Mouse (Mus musculus): ENCODE measurements around the gene Fam110c. TPM values are rescaled to one million over a fixed set of nuclear protein-coding genes. Genes with fewer than 3 reads are reported as not detected.

The Fam110c gene
- polyA plus RNA-seq, 1 experiment from 2014 or later: 0.40 TPM

- 24% methylated on average over 6 of the region's 6 CpGs for WGBS (ENCODE audit: insufficient replicate concordance)
- Histone ChIP-seq H3K36me3 (ENCODE audit: control insufficient read depth, insufficient read depth, low read length) (no peaks in the 10 kb centered on the region), H3K4me1 (ENCODE audit: control insufficient read depth, insufficient read depth, low read length) (no peaks in the 10 kb centered on the region; the same call in 1 of the 2 replicates), H3K4me3 (ENCODE audit: low read depth, low read length) (no peak overlapping the region), H3K27ac (ENCODE audit: low read depth, low read length) (no peak overlapping the region), H3K27me3 (ENCODE audit: control insufficient read depth, insufficient read depth, low read length) (no peaks in the 10 kb centered on the region), H3K9me3 (replicated peaks; ENCODE audit: control insufficient read depth, low read length) (no peaks in the 10 kb centered on the region), H3K9ac (ENCODE audit: low read depth, low read length) (no peak overlapping the region), H3K4me2 (no peak overlapping the region)
- no peak for ATAC-seq (replicated peaks; ENCODE audit: insufficient number of reproducible peaks, low FRiP score, low TSS enrichment)
Observed at GRCm38 (mm10) chr12:31090401-31090800, 16.7 kb downstream of the Fam110c start.

DNA sequence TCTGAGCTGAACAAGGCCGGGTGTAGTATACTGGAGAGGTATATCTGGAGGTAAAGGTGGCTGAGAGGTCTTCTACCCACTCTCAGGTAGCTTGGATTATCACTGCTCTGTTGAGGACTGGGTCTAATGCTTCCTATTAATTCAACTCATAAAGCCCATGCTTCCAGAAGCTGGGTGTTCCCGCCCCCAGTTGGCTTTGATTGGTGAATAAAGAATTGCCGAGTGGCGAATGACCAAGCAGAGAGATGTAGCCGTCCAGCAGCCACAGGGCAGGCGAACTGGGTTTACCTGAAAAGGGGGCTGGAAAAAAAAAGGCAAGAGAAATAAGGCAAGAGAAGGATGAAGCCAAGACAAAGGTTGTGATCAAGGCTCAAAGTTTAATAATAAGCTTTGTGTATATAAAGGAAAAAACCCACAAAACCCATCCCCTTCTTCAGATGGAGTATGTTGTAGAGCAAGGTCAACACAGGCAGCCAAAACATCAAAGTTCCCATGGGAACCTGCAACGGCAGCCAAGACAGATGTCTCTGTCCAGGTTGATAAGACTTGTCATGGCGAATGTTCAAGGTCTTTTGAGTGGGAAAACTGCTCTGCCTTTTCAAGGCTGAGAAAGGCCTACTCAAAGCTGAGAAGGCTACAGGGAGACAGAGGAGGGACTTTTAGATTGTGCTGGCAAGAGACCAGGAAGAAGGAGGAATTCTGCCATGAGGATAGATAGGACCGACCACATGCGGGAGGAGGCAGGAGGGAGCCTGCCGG, 17.4 kb downstream of the Fam110c start:
- H3K9me3 ChIP-seq (replicated peaks; ENCODE audit: control insufficient read depth, low read length): no peaks in the 10 kb centered on the region
- H3K4me3 ChIP-seq (ENCODE audit: low read depth, low read length): no peak overlapping the region
- no peak overlapping the region for H3K4me2 ChIP-seq
- ATAC-seq (replicated peaks; ENCODE audit: insufficient number of reproducible peaks, low FRiP score, low TSS enrichment): no peak
- H3K4me1 ChIP-seq (ENCODE audit: control insufficient read depth, insufficient read depth, low read length): no peaks in the 10 kb centered on the region; the same call in 1 of the 2 replicates
- no peaks in the 10 kb centered on the region for H3K27me3 ChIP-seq (ENCODE audit: control insufficient read depth, insufficient read depth, low read length)
- H3K9ac ChIP-seq (ENCODE audit: low read depth, low read length): no peak overlapping the region
- H3K27ac ChIP-seq (ENCODE audit: low read depth, low read length): no peak overlapping the region
- WGBS (ENCODE audit: insufficient replicate concordance): 65% methylated on average over 11 of the region's 11 CpGs
- H3K36me3 ChIP-seq (ENCODE audit: control insufficient read depth, insufficient read depth, low read length): no peaks in the 10 kb centered on the region

DNA sequence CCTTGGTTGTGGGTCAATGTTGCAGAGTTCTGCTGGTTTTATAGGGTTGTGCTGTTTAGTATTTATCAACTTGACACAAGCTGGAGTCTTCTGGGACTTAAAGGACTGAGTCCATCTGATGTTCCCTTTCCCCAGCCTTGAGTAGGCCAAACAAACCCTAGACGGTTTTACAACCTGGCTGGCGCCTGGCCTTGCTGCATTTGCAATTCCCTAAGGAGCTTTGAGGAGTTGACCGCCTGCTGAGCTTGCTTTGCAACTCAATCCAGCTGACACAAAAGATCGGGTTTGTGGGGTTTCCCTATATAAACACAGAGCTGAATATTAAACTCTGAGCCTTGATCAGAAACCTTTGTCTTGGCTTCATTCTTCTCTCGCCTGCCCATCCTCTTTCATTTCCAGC, 18.8 kb downstream of the Fam110c start:
- no peaks in the 10 kb centered on the region for H3K27me3 ChIP-seq (ENCODE audit: control insufficient read depth, insufficient read depth, low read length)
- 55% methylated on average over 5 of the region's 5 CpGs for WGBS (ENCODE audit: insufficient replicate concordance)
- no peak overlapping the region for H3K4me3 ChIP-seq (ENCODE audit: low read depth, low read length)
- H3K9ac ChIP-seq (ENCODE audit: low read depth, low read length): no peak overlapping the region
- ATAC-seq (replicated peaks; ENCODE audit: insufficient number of reproducible peaks, low FRiP score, low TSS enrichment): no peak
- H3K9me3 ChIP-seq (replicated peaks; ENCODE audit: control insufficient read depth, low read length): no peaks in the 10 kb centered on the region
- H3K4me1 ChIP-seq (ENCODE audit: control insufficient read depth, insufficient read depth, low read length): no peaks in the 10 kb centered on the region; the same call in 1 of the 2 replicates
- no peak overlapping the region for H3K4me2 ChIP-seq
- H3K36me3 ChIP-seq (ENCODE audit: control insufficient read depth, insufficient read depth, low read length): no peaks in the 10 kb centered on the region
- no peak overlapping the region for H3K27ac ChIP-seq (ENCODE audit: low read depth, low read length)

- 89% methylated on average over 6 of the region's 6 CpGs for WGBS (ENCODE audit: insufficient replicate concordance)
- no peak overlapping the region for H3K9ac ChIP-seq (ENCODE audit: low read depth, low read length)
- no peak overlapping the region for H3K27ac ChIP-seq (ENCODE audit: low read depth, low read length)
- H3K4me1 ChIP-seq (ENCODE audit: control insufficient read depth, insufficient read depth, low read length): no peaks in the 10 kb centered on the region
- no peaks in the 10 kb centered on the region for H3K36me3 ChIP-seq (ENCODE audit: control insufficient read depth, insufficient read depth, low read length)
- no peak overlapping the region for H3K4me3 ChIP-seq (ENCODE audit: low read depth, low read length)
- H3K9me3 ChIP-seq (replicated peaks; ENCODE audit: control insufficient read depth, low read length): no peaks in the 10 kb centered on the region
- no peaks in the 10 kb centered on the region for H3K27me3 ChIP-seq (ENCODE audit: control insufficient read depth, insufficient read depth, low read length)
- H3K4me2 ChIP-seq: no peak overlapping the region
- no peak for ATAC-seq (replicated peaks; ENCODE audit: insufficient number of reproducible peaks, low FRiP score, low TSS enrichment)
Observed at GRCm38 (mm10) chr12:31097185-31097584, 23.5 kb downstream of the Fam110c start.

GRCm38 (mm10) chr12:31101190-31101589, 27.5 kb downstream of the Fam110c start:
- ATAC-seq (replicated peaks; ENCODE audit: insufficient number of reproducible peaks, low FRiP score, low TSS enrichment): no peak
- H3K9ac ChIP-seq (ENCODE audit: low read depth, low read length): no peak overlapping the region
- no peak overlapping the region for H3K4me2 ChIP-seq
- no peaks in the 10 kb centered on the region for H3K9me3 ChIP-seq (replicated peaks; ENCODE audit: control insufficient read depth, low read length)
- 89% methylated on average over 4 of the region's 4 CpGs for WGBS (ENCODE audit: insufficient replicate concordance)
- no peaks in the 10 kb centered on the region for H3K36me3 ChIP-seq (ENCODE audit: control insufficient read depth, insufficient read depth, low read length)
- H3K27me3 ChIP-seq (ENCODE audit: control insufficient read depth, insufficient read depth, low read length): no peaks in the 10 kb centered on the region
- H3K4me1 ChIP-seq (ENCODE audit: control insufficient read depth, insufficient read depth, low read length): no peaks in the 10 kb centered on the region
- H3K27ac ChIP-seq (ENCODE audit: low read depth, low read length): no peak overlapping the region
- no peak overlapping the region for H3K4me3 ChIP-seq (ENCODE audit: low read depth, low read length)

GRCm38 (mm10) chr12:31101821-31102220, 28.2 kb downstream of the Fam110c start:
- 83% methylated on average over 4 of the region's 4 CpGs for WGBS (ENCODE audit: insufficient replicate concordance)
- no peak overlapping the region for H3K27ac ChIP-seq (ENCODE audit: low read depth, low read length)
- no peaks in the 10 kb centered on the region for H3K27me3 ChIP-seq (ENCODE audit: control insufficient read depth, insufficient read depth, low read length)
- H3K4me2 ChIP-seq: no peak overlapping the region
- H3K4me1 ChIP-seq (ENCODE audit: control insufficient read depth, insufficient read depth, low read length): no peaks in the 10 kb centered on the region
- no peaks in the 10 kb centered on the region for H3K9me3 ChIP-seq (replicated peaks; ENCODE audit: control insufficient read depth, low read length)
- no peak overlapping the region for H3K4me3 ChIP-seq (ENCODE audit: low read depth, low read length)
- no peaks in the 10 kb centered on the region for H3K36me3 ChIP-seq (ENCODE audit: control insufficient read depth, insufficient read depth, low read length)
- ATAC-seq (replicated peaks; ENCODE audit: insufficient number of reproducible peaks, low FRiP score, low TSS enrichment): no peak
- no peak overlapping the region for H3K9ac ChIP-seq (ENCODE audit: low read depth, low read length)

- H3K4me1 ChIP-seq (ENCODE audit: control insufficient read depth, insufficient read depth, low read length): peaks cover 2% of the 10 kb centered on the region; the same call in 1 of the 2 replicates
- no peak overlapping the region for H3K4me2 ChIP-seq
- H3K9ac ChIP-seq (ENCODE audit: low read depth, low read length): no peak overlapping the region
- H3K27ac ChIP-seq (ENCODE audit: low read depth, low read length): no peak overlapping the region
- no peaks in the 10 kb centered on the region for H3K27me3 ChIP-seq (ENCODE audit: control insufficient read depth, insufficient read depth, low read length)
- no peak overlapping the region for H3K4me3 ChIP-seq (ENCODE audit: low read depth, low read length)
- no peak for ATAC-seq (replicated peaks; ENCODE audit: insufficient number of reproducible peaks, low FRiP score, low TSS enrichment)
- no peaks in the 10 kb centered on the region for H3K36me3 ChIP-seq (ENCODE audit: control insufficient read depth, insufficient read depth, low read length)
- WGBS (ENCODE audit: insufficient replicate concordance): 16% methylated on average over 8 of the region's 8 CpGs
- no peaks in the 10 kb centered on the region for H3K9me3 ChIP-seq (replicated peaks; ENCODE audit: control insufficient read depth, low read length)
Observed at GRCm38 (mm10) chr12:31116005-31116466, 42.4 kb downstream of the Fam110c start.

DNA sequence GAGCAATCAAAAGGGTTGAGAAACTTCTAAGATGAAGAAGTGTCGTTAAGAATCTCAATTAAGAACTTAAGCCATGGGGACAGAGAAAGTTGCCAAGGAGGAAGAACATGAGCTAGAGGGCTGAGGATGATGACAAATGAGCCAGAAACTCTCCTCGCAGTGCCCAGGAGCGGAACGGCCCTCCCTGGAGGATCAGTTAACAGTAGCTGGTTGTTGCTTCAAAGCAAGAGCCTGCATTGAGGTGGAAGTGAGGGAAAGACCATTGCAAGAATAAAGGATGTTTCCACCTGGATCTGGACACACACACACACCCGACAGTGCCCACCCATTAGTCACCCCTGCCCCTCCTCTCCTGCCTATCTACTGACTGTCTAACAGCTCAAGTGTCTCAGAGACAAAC, 46.9 kb downstream of the Fam110c start:
- Histone ChIP-seq H3K27ac (ENCODE audit: low read depth, low read length) (no peak overlapping the region), H3K4me3 (ENCODE audit: low read depth, low read length) (no peak overlapping the region), H3K9me3 (replicated peaks; ENCODE audit: control insufficient read depth, low read length) (no peaks in the 10 kb centered on the region), H3K4me1 (ENCODE audit: control insufficient read depth, insufficient read depth, low read length) (peaks cover 4% of the 10 kb centered on the region; the same call in 1 of the 2 replicates), H3K27me3 (ENCODE audit: control insufficient read depth, insufficient read depth, low read length) (no peaks in the 10 kb centered on the region), H3K4me2 (no peak overlapping the region), H3K9ac (ENCODE audit: low read depth, low read length) (no peak overlapping the region), H3K36me3 (ENCODE audit: control insufficient read depth, insufficient read depth, low read length) (no peaks in the 10 kb centered on the region)
- no peak for ATAC-seq (replicated peaks; ENCODE audit: insufficient number of reproducible peaks, low FRiP score, low TSS enrichment)
- WGBS (ENCODE audit: insufficient replicate concordance): 70% methylated on average over 5 of the region's 5 CpGs

Data from heart, embryonic 11.5 days (tissue).